Mouse (Mus musculus) hematopoietic stem cell, adult 5-6 weeks (primary cell): Measurements from ENCODE around the gene Tmem132a. TPM values are rescaled to one million over a fixed set of nuclear protein-coding genes. Genes with fewer than 3 reads are reported as not detected.

Experiments used
- ATAC-seq, 2 experiments: fragments of 125-278 bp in 1 of 2; replicated peaks in 1 of 2; 2 replicates each; pipeline ENCODE4 v1.8.0; 2016 to 2017; ENCODE audit warnings: inconsistent platforms in 2 of 2, mild to moderate bottlenecking in 2 of 2, moderate number of reproducible peaks in 2 of 2, low read depth in 1 of 2, moderate TSS enrichment in 1 of 2; ENCODE audit not compliant: low FRiP score in 2 of 2, poor library complexity in 2 of 2, severe bottlenecking in 2 of 2, insufficient read depth in 1 of 2, low TSS enrichment in 1 of 2
- total RNA-seq: library from RNA; stranded (forward); fragments of 172-1452, 232-1000 nt; gene quantifications from 2 replicates; pipeline ENCODE4 v1.2.3, GENCODE M21; 2017

Gene Tmem132a
- total RNA-seq, 1 experiment from 2014 or later: 0.40 TPM

- ATAC-seq: no peak
Measured at GRCm38 (mm10) chr19:10813905-10814304, 55.8 kb downstream of the Tmem132a start.

GRCm38 (mm10) chr19:10813039-10813438 is 56.7 kb downstream of the Tmem132a start:
- no peak for ATAC-seq

GRCm38 (mm10) chr19:10811471-10811870 is 58.3 kb downstream of the Tmem132a start:
- no peak for ATAC-seq

GRCm38 (mm10) chr19:10810176-10810492 is 59.6 kb downstream of the Tmem132a start:
- no peak for ATAC-seq

- no peak for ATAC-seq
Measured at GRCm38 (mm10) chr19:10809428-10810175, 60.1 kb downstream of the Tmem132a start.

- ATAC-seq: no peak
Measured at GRCm38 (mm10) chr19:10808524-10809233, 61.1 kb downstream of the Tmem132a start.

Other genes starting within 250 kb of the Tmem132a start
- 0.19 TPM in 1 of 2 replicates, not detected in the other for gene Vwce, start 235.7 kb downstream of the Tmem132a start, total RNA-seq
- not detected in 2 replicates for gene Pga5, start 191.9 kb downstream of the Tmem132a start, total RNA-seq
- gene Vps37c, start 181.2 kb downstream of the Tmem132a start, total RNA-seq: 11.7 and 13.9 TPM in 2 replicates
- gene Cd5, start 130.9 kb downstream of the Tmem132a start, total RNA-seq: 1.1 and 4.5 TPM in 2 replicates
- gene Cd6, start 39.9 kb downstream of the Tmem132a start, total RNA-seq: 1.6 and 3.4 TPM in 2 replicates
- 0.94 and 9.2 TPM in 2 replicates for gene Slc15a3, start 30.2 kb downstream of the Tmem132a start, total RNA-seq
- 17.5 and 20.7 TPM in 2 replicates for gene Tmem109, start 12.1 kb upstream of the Tmem132a start, total RNA-seq
- gene Prpf19, start 25.3 kb upstream of the Tmem132a start, total RNA-seq: 109 and 145 TPM in 2 replicates
- gene Zp1, start 50.7 kb upstream of the Tmem132a start, total RNA-seq: not detected in 2 replicates
- gene Ptgdr2, start 67.2 kb upstream of the Tmem132a start, total RNA-seq: 0.10 and 0.75 TPM in 2 replicates
- gene Ccdc86, start 79.3 kb upstream of the Tmem132a start, total RNA-seq: 20.8 and 23.7 TPM in 2 replicates
- gene Ms4a10, start 104.7 kb upstream of the Tmem132a start, total RNA-seq: not detected in 2 replicates
- gene Ms4a15, start 123.3 kb upstream of the Tmem132a start, total RNA-seq: not detected in 2 replicates
- gene Ms4a18, start 148.1 kb upstream of the Tmem132a start, total RNA-seq: not detected in 2 replicates
- gene Ms4a8a, start 211.2 kb upstream of the Tmem132a start, total RNA-seq: 0.55 TPM in 1 of 2 replicates, not detected in the other